Mouse (Mus musculus): Measurements from ENCODE around the gene Rarg. TPM values are rescaled to one million over a fixed set of nuclear protein-coding genes. Genes with fewer than 3 reads are reported as not detected.
A peak's percentile ranks its signal among the peaks of the same experiment; 100 is the strongest.

The Rarg gene
- 10 to 100 TPM; 15.9 to 16.9 TPM for total RNA-seq (2021)

GRCm38 (mm10) chr15:102257202-102258075, at the start of gene Rarg:
Gene Rarg (minus strand): TSS chr15:102257517.
- no peak for DNase-seq
- intact Hi-C loops (cut with DNase I) = no loop called here

- intact Hi-C loops (cut with DNase I) = no loop called here
- no peak for DNase-seq
Observed at GRCm38 (mm10) chr15:102302542-102302941, 45.2 kb upstream of the Rarg start.

- no peak for DNase-seq
- intact Hi-C loops (cut with DNase I) = no loop called here
Observed at GRCm38 (mm10) chr15:102296368-102297006, 39.2 kb upstream of the Rarg start.

GRCm38 (mm10) chr15:102295633-102296367, 38.5 kb upstream of the Rarg start, which contains the start of gene Espl1:
Gene Espl1 (plus strand): TSS chr15:102296266.
- DNase-seq = peak; percentile 96
- intact Hi-C loops (cut with DNase I) = no loop called here

GRCm38 (mm10) chr15:102287395-102287794, 30.1 kb upstream of the Rarg start:
- intact Hi-C loops (cut with DNase I) = no loop called here
- DNase-seq = peak; percentile 23

GRCm38 (mm10) chr15:102283648-102284047, 26.3 kb upstream of the Rarg start:
- intact Hi-C loops (cut with DNase I) = no loop called here
- DNase-seq = no peak

GRCm38 (mm10) chr15:102282463-102283292, 25.4 kb upstream of the Rarg start:
- DNase-seq = no peak
- intact Hi-C loops (cut with DNase I) = no loop called here

- DNase-seq = no peak
- intact Hi-C loops (cut with DNase I) = no loop called here
Observed at GRCm38 (mm10) chr15:102280623-102281022, 23.3 kb upstream of the Rarg start.

GRCm38 (mm10) chr15:102279783-102280520, 22.6 kb upstream of the Rarg start:
- DNase-seq = no peak
- intact Hi-C loops (cut with DNase I) = no loop called here

GRCm38 (mm10) chr15:102279092-102279782, 21.9 kb upstream of the Rarg start, which contains the start of gene Mfsd5:
Gene Mfsd5 (plus strand): TSS chr15:102279454.
- DNase-seq = peak; percentile 94
- intact Hi-C loops (cut with DNase I) = no loop called here

GRCm38 (mm10) chr15:102278726-102279091, 21.4 kb upstream of the Rarg start:
- no peak for DNase-seq
- intact Hi-C loops (cut with DNase I) = no loop called here

- DNase-seq = no peak
- intact Hi-C loops (cut with DNase I) = no loop called here
Observed at GRCm38 (mm10) chr15:102273982-102274716, 16.8 kb upstream of the Rarg start.

GRCm38 (mm10) chr15:102271441-102271840, 14.1 kb upstream of the Rarg start:
- intact Hi-C loops (cut with DNase I) = no loop called here

GRCm38 (mm10) chr15:102270274-102270960, 13.1 kb upstream of the Rarg start, which contains the start of gene Gm9918:
Gene Gm9918 (plus strand): TSS chr15:102270563.
- intact Hi-C loops (cut with DNase I) = no loop called here
- no peak for DNase-seq

More at GRCm38 (mm10) chr15:102271441-102271840, 14.1 kb upstream of the Rarg start:
- DNase-seq = no peak

GRCm38 (mm10) chr15:102265548-102265947, 8.2 kb upstream of the Rarg start:
- intact Hi-C loops (cut with DNase I) = no loop called here

GRCm38 (mm10) chr15:102263037-102263436, 5.7 kb upstream of the Rarg start:
- intact Hi-C loops (cut with DNase I) = no loop called here
- no peak for DNase-seq

More at GRCm38 (mm10) chr15:102265548-102265947, 8.2 kb upstream of the Rarg start:
- DNase-seq = no peak

GRCm38 (mm10) chr15:102262582-102262981, 5.3 kb upstream of the Rarg start:
- intact Hi-C loops (cut with DNase I) = no loop called here
- no peak for DNase-seq

All from left cerebral cortex, postnatal 4 days (tissue).